Mouse (Mus musculus): ENCODE measurements at regions not wholly inside any gene's neighbourhood (a gene's known extent, or its start where the extent isn't known, plus 50 kb on each side); places are given as distances from the start of the nearest gene placed in this dataset.

DNA sequence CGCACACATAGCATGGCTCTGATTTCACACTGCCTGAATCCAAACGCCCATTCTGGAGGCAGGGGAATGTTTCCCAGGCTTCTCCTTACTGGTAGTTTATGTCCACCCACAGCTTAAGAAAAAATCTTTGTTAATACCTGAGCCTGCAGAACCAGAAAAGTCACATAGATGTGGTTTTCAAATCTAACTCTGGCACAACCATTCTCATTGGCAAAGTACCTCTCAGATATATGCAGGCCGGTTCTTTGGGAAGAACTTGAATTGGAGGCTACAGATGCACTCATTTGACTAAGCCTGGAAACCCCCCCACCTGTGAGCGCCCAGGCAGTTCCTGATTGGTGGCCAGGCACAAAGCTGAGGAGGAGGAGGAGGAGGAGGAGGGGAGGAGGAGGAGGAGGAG lies 179.8 kb upstream of the Arid2 start:
- H3K4me3 ChIP-seq (ENCODE audit: low read length) = no peak overlapping the region
- 61% methylated on average over 4 of the region's 4 CpGs for WGBS
- ATAC-seq (replicated peaks; ENCODE audit: extremely low read depth, insufficient read depth, low FRiP score) = no peak
- no peak overlapping the region for H3K27ac ChIP-seq (ENCODE audit: low read length)
- peaks cover 2% of the 10 kb centered on the region; the same call in 1 of the 2 replicates for H3K9me3 ChIP-seq (replicated peaks; ENCODE audit: control insufficient read depth, low read length)
- H3K36me3 ChIP-seq (ENCODE audit: control insufficient read depth, insufficient read depth) = no peaks in the 10 kb centered on the region
- no peaks in the 10 kb centered on the region for H3K4me1 ChIP-seq (ENCODE audit: control insufficient read depth, insufficient read depth, low read length)
- no peaks in the 10 kb centered on the region for H3K27me3 ChIP-seq (ENCODE audit: control insufficient read depth, insufficient read depth, low read length)
- H3K4me2 ChIP-seq (ENCODE audit: low read depth, low read length) = no peak overlapping the region
- no peak overlapping the region for H3K9ac ChIP-seq (ENCODE audit: low read length)

DNA sequence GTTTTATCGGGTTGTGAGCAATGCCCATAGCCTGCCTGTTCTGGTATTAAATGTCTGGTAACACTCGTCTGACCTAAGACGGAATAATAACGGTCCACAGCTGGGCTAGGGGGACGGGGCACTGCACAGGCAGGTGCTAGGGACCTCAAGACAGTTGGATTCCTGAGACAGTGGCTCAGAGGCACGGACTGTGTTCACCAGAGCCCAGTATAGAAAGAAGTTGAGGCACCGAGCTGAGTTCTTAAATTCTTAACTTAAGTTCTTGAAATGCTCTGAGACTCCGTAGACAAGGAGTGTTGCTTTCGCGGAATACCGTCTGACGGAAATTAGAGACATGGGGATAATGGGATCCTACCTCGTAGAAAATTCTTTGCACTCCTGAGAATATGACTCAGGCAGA lies 174.2 kb upstream of the Arid2 start:
- Histone ChIP-seq H3K9ac (ENCODE audit: low read length) (no peak overlapping the region), H3K27me3 (ENCODE audit: control insufficient read depth, insufficient read depth, low read length) (no peaks in the 10 kb centered on the region), H3K9me3 (replicated peaks; ENCODE audit: control insufficient read depth, low read length) (peaks cover 3% of the 10 kb centered on the region; the same call in 1 of the 2 replicates), H3K4me3 (ENCODE audit: low read length) (no peak overlapping the region), H3K4me2 (ENCODE audit: low read depth, low read length) (no peak overlapping the region), H3K27ac (ENCODE audit: low read length) (no peak overlapping the region), H3K36me3 (ENCODE audit: control insufficient read depth, insufficient read depth) (no peaks in the 10 kb centered on the region), H3K4me1 (ENCODE audit: control insufficient read depth, insufficient read depth, low read length) (no peaks in the 10 kb centered on the region)
- WGBS = 84% methylated on average over 13 of the region's 13 CpGs
- ATAC-seq (replicated peaks; ENCODE audit: extremely low read depth, insufficient read depth, low FRiP score) = no peak

DNA sequence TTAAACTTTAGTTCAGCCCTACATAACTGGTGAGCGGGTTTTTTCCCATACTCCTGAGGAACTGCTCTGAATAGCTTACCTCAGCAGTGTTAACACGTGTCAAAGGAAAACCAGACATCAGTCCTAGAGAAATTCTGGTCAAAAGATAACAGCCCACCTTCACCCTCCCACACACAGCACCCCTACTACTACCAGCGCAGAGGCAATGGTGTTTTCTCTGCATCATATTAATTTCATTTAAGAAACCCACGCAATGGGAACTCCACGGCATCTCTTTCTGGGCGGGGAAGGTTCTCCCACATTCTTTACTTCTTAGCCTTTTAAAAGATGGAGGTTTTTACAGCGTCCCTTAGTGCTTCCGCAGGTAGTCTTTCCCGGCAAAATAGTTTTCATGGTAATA lies 172.7 kb upstream of the Arid2 start:
- WGBS = 42% methylated on average over 9 of the region's 9 CpGs

DNA sequence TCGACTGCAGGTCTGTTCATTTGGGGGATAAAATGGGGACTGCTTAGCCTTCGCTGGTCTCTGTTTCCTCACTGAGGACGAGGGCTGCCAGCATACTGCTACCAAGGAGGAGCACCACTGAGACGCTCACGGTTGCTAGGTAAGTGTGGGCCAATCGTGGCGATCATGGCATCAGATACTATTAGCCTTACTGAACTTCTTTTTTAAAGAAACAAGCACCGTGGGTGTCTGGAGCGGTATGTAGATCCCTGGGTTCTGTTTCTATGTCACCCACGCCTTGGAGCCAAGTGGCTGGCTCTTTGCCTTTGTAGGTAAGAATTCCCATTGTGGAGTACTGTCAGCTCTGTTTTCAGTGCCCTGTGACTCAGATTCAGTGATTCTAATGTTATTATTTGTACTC lies 172.1 kb upstream of the Arid2 start:
- no peak for ATAC-seq (replicated peaks; ENCODE audit: extremely low read depth, insufficient read depth, low FRiP score)
- WGBS = 33% methylated on average over 10 of the region's 10 CpGs
- no peaks in the 10 kb centered on the region for H3K36me3 ChIP-seq (ENCODE audit: control insufficient read depth, insufficient read depth)
- peak overlapping the region; percentile 43 for H3K4me2 ChIP-seq (ENCODE audit: low read depth, low read length)
- no peaks in the 10 kb centered on the region for H3K4me1 ChIP-seq (ENCODE audit: control insufficient read depth, insufficient read depth, low read length)
- no peaks in the 10 kb centered on the region for H3K27me3 ChIP-seq (ENCODE audit: control insufficient read depth, insufficient read depth, low read length)
- H3K27ac ChIP-seq (ENCODE audit: low read length) = no peak overlapping the region
- H3K4me3 ChIP-seq (ENCODE audit: low read length) = peak overlapping the region; percentile 15; the same call in 1 of the 2 replicates
- H3K9me3 ChIP-seq (replicated peaks; ENCODE audit: control insufficient read depth, low read length) = peaks cover 3% of the 10 kb centered on the region; the same call in 1 of the 2 replicates
- H3K9ac ChIP-seq (ENCODE audit: low read length) = no peak overlapping the region

More for the DNA sequence above, 172.7 kb upstream of the Arid2 start:
- no peak for ATAC-seq (replicated peaks; ENCODE audit: extremely low read depth, insufficient read depth, low FRiP score)
- no peak overlapping the region for H3K27ac ChIP-seq (ENCODE audit: low read length)
- H3K9me3 ChIP-seq (replicated peaks; ENCODE audit: control insufficient read depth, low read length) = peaks cover 3% of the 10 kb centered on the region; the same call in 1 of the 2 replicates
- H3K36me3 ChIP-seq (ENCODE audit: control insufficient read depth, insufficient read depth) = no peaks in the 10 kb centered on the region
- peak overlapping the region; percentile 43 for H3K4me2 ChIP-seq (ENCODE audit: low read depth, low read length)
- no peaks in the 10 kb centered on the region for H3K27me3 ChIP-seq (ENCODE audit: control insufficient read depth, insufficient read depth, low read length)
- peak overlapping the region; percentile 15; the same call in 1 of the 2 replicates for H3K4me3 ChIP-seq (ENCODE audit: low read length)
- no peaks in the 10 kb centered on the region for H3K4me1 ChIP-seq (ENCODE audit: control insufficient read depth, insufficient read depth, low read length)
- no peak overlapping the region for H3K9ac ChIP-seq (ENCODE audit: low read length)

DNA sequence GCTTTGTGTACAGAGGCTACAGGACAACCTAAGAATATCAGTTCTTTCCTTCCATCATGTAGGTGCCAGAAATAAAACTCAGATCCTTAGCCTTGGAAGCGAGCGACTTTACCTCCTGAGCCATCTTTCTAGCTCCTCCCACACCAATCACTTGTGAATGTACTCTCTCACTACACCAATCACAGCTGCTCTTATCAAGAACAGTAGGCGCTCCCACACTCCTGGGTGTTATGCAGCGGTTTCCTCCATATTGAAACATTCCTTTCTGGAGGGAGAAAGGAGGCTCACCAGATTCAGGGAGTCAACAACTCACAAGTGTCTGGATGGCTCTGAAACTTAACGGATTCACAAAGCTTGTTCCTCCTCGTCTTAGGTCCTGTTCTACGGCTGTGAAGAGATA lies 168.1 kb upstream of the Arid2 start:
- peaks cover 3% of the 10 kb centered on the region; the same call in 1 of the 2 replicates for H3K9me3 ChIP-seq (replicated peaks; ENCODE audit: control insufficient read depth, low read length)
- H3K27me3 ChIP-seq (ENCODE audit: control insufficient read depth, insufficient read depth, low read length) = no peaks in the 10 kb centered on the region
- H3K4me3 ChIP-seq (ENCODE audit: low read length) = no peak overlapping the region
- ATAC-seq (replicated peaks; ENCODE audit: extremely low read depth, insufficient read depth, low FRiP score) = no peak
- no peaks in the 10 kb centered on the region for H3K36me3 ChIP-seq (ENCODE audit: control insufficient read depth, insufficient read depth)
- H3K27ac ChIP-seq (ENCODE audit: low read length) = no peak overlapping the region
- 82% methylated on average over 7 of the region's 7 CpGs for WGBS
- H3K9ac ChIP-seq (ENCODE audit: low read length) = no peak overlapping the region
- H3K4me2 ChIP-seq (ENCODE audit: low read depth, low read length) = no peak overlapping the region
- H3K4me1 ChIP-seq (ENCODE audit: control insufficient read depth, insufficient read depth, low read length) = no peaks in the 10 kb centered on the region

DNA sequence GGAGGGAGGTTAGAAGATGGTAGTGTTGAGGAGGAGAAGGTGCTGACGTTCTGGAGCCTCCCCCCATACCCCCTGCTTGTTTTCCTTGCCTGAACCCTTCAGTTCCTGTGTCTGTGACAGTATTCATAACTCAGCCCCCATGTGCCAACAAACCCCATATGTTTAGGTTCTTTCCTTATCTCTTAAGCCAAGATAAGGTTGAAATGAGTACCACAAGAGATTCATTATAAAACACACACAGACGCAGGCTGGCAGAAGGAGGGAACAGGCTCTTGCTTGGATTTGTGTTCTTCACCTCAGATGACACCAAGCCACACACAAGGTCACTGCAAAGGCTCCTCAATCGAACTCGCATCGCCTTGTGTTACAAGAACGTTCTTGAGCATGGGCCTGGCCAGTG lies 162.9 kb upstream of the Arid2 start:
- H3K9me3 ChIP-seq (replicated peaks; ENCODE audit: control insufficient read depth, low read length) = peaks cover 3% of the 10 kb centered on the region; the same call in 1 of the 2 replicates
- H3K27me3 ChIP-seq (ENCODE audit: control insufficient read depth, insufficient read depth, low read length) = no peaks in the 10 kb centered on the region
- no peaks in the 10 kb centered on the region for H3K36me3 ChIP-seq (ENCODE audit: control insufficient read depth, insufficient read depth)
- H3K27ac ChIP-seq (ENCODE audit: low read length) = no peak overlapping the region
- no peak overlapping the region for H3K9ac ChIP-seq (ENCODE audit: low read length)
- ATAC-seq (replicated peaks; ENCODE audit: extremely low read depth, insufficient read depth, low FRiP score) = no peak
- H3K4me1 ChIP-seq (ENCODE audit: control insufficient read depth, insufficient read depth, low read length) = no peaks in the 10 kb centered on the region
- H3K4me2 ChIP-seq (ENCODE audit: low read depth, low read length) = no peak overlapping the region
- WGBS = 51% methylated on average over 6 of the region's 6 CpGs
- no peak overlapping the region for H3K4me3 ChIP-seq (ENCODE audit: low read length)

DNA sequence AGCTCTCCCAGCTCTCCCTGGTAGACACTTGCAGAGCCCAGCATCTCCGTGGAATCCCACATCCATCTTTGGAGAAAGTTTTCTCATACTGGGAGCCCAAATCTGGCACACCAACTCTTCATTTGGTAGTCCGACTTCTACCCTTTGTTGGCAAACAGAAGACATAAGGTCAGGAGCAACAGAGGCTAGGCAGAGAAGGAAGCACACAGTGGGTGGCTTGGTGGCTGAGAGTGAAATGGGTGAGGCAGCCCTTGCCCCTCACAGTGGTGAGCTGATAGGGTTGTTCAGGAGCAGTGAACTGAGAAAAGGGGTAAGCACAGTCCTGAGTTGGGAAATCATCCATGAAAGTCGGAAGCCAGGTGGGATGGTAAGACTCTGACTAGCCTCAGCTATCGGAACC lies 157.6 kb upstream of the Arid2 start:
- H3K36me3 ChIP-seq (ENCODE audit: control insufficient read depth, insufficient read depth) = no peaks in the 10 kb centered on the region
- no peaks in the 10 kb centered on the region for H3K9me3 ChIP-seq (replicated peaks; ENCODE audit: control insufficient read depth, low read length)
- H3K27ac ChIP-seq (ENCODE audit: low read length) = no peak overlapping the region
- WGBS = 87% methylated on average over 4 of the region's 4 CpGs
- no peak overlapping the region for H3K4me3 ChIP-seq (ENCODE audit: low read length)
- no peak for ATAC-seq (replicated peaks; ENCODE audit: extremely low read depth, insufficient read depth, low FRiP score)
- no peak overlapping the region for H3K4me2 ChIP-seq (ENCODE audit: low read depth, low read length)
- H3K9ac ChIP-seq (ENCODE audit: low read length) = no peak overlapping the region
- H3K27me3 ChIP-seq (ENCODE audit: control insufficient read depth, insufficient read depth, low read length) = no peaks in the 10 kb centered on the region
- H3K4me1 ChIP-seq (ENCODE audit: control insufficient read depth, insufficient read depth, low read length) = peaks cover 12% of the 10 kb centered on the region

DNA sequence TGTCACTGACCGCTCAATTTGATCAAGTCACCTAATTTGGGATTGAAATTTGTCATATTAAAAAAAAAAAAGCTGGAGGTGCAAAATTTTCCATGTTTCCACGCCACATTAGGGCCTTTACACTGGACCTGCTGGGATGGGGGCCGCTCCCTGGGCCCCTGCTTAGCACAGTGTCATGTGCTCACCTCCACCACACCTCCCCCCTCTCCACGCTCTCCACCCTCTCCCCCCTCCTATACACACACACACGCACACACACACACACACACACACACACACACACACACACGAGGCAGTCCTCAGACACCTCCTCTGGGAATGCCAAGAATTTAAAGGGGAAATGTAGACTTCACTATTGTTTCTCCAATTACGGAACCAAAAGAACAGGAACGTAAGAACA lies 156.8 kb upstream of the Arid2 start:
- Histone ChIP-seq H3K9ac (ENCODE audit: low read length) (no peak overlapping the region), H3K27ac (ENCODE audit: low read length) (no peak overlapping the region), H3K4me2 (ENCODE audit: low read depth, low read length) (no peak overlapping the region), H3K9me3 (replicated peaks; ENCODE audit: control insufficient read depth, low read length) (no peaks in the 10 kb centered on the region), H3K27me3 (ENCODE audit: control insufficient read depth, insufficient read depth, low read length) (no peaks in the 10 kb centered on the region), H3K36me3 (ENCODE audit: control insufficient read depth, insufficient read depth) (no peaks in the 10 kb centered on the region), H3K4me1 (ENCODE audit: control insufficient read depth, insufficient read depth, low read length) (peaks cover 20% of the 10 kb centered on the region), H3K4me3 (ENCODE audit: low read length) (no peak overlapping the region)
- WGBS = 66% methylated on average over 8 of the region's 8 CpGs
- no peak for ATAC-seq (replicated peaks; ENCODE audit: extremely low read depth, insufficient read depth, low FRiP score)

DNA sequence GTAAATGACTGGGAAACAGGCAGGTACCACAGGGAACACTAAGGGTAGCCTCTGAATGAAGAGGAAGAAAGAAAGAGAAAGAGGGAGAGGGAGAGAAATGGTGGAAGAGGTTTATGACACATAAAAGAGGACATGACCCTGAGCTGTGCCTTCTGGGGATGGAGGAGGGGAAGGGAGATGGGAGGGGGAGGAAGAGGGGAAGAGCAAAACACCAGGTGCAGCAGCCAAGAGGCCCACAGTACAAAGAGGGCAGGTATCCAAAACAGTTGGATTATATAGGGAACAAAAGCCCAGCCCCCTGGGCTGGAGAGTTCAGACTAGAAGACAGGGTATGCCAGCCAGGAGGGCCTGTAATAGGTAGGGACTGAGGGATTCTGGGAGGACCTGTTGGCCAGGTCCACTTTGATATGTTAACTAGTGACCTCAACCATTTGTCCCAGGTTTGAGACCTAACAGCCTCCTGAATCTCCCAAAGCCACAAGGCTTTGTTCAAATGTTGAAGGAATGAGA lies 155.7 kb upstream of the Arid2 start:
- Histone ChIP-seq H3K36me3 (ENCODE audit: control insufficient read depth, insufficient read depth) (no peaks in the 10 kb centered on the region), H3K4me2 (ENCODE audit: low read depth, low read length) (no peak overlapping the region), H3K9ac (ENCODE audit: low read length) (no peak overlapping the region), H3K4me1 (ENCODE audit: control insufficient read depth, insufficient read depth, low read length) (peaks cover 20% of the 10 kb centered on the region), H3K9me3 (replicated peaks; ENCODE audit: control insufficient read depth, low read length) (no peaks in the 10 kb centered on the region), H3K27me3 (ENCODE audit: control insufficient read depth, insufficient read depth, low read length) (no peaks in the 10 kb centered on the region), H3K27ac (ENCODE audit: low read length) (no peak overlapping the region), H3K4me3 (ENCODE audit: low read length) (no peak overlapping the region)
- ATAC-seq (replicated peaks; ENCODE audit: extremely low read depth, insufficient read depth, low FRiP score) = no peak

Measured in heart, embryonic 16.5 days (tissue).